Comparison of ENCODE assay signal across 9 mouse cellular contexts in the genomic region with DNA sequence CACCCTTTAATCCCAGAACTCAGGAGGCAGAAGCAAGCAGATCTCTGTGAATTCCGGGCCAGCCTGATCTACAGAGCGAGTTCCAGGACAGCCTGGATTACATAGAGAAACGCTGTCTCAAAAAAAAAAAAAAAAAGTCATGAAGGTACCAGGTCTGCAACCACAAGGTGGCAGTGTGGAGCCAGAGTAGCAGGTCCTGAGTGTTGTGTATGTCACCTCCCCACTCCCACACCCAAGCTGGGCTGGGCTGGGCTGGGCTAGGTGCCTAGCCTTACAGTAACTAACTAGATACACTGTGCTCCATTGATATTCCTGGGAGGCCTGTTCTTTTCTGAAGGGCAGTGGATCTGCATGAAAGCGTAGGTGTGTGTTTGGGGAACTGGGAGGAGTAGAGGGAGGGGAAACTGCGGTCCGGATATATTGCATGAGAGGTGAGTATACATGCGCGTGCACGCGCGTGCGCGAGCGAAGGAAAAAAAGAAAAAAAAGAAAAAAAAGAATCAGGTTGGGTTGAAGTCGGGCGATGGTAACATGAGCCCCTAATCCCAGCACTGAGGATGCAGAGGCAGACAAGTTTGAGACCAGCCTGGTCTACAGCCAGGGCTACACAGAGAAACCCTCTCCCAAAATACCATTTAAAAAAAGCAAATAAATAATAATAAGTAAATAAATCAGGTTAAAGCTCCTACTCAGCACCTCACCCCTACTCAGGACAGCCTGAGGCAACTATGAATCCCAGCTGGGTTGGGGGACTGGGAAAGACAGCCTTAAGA. TPM values are rescaled to one million over a fixed set of nuclear protein-coding genes. Genes with fewer than 3 reads are reported as not detected.
DNase-seq lines count a peak whose midpoint lies in the region; ATAC-seq and TF ChIP-seq lines count a peak whose summit lies in the region.
"Had no signal": no experiment of that assay in that cellular context is flagged by ENCODE, and none has a peak within 500 bp of the region (broad histone marks: within the 10 kb centered on the region; RNA-seq: fewer than 3 reads in every experiment).

No protein-coding gene starts in this region.

- no peaks in the 10 kb centered on the region for H3K27me3 ChIP-seq in embryonic facial prominence, embryonic 14.5 days (replicated peaks; ENCODE audit: control insufficient read depth, insufficient read depth, low read length)
- no peaks in the 10 kb centered on the region for H3K27me3 ChIP-seq in liver, embryonic 14.5 days (ENCODE audit: control insufficient read depth, insufficient read depth, low read length)

- no peak overlapping the region for H3K27ac ChIP-seq in embryonic facial prominence, embryonic 14.5 days (replicated peaks; ENCODE audit: low read depth, low read length)
- no peak overlapping the region for H3K27ac ChIP-seq in liver, embryonic 14.5 days

- H3K36me3 ChIP-seq in embryonic facial prominence, embryonic 14.5 days (ENCODE audit: control insufficient read depth, insufficient read depth, low read length), result no peaks in the 10 kb centered on the region
- no peaks in the 10 kb centered on the region for H3K36me3 ChIP-seq in liver, embryonic 14.5 days (replicated peaks; ENCODE audit: control insufficient read depth, insufficient read depth, low read depth)

- no peak for TF ChIP-seq EP300 in liver, embryonic 14.5 days (IDR thresholded peaks at IDR 0.05; ENCODE audit: low read depth)

- peak; percentile 82 for ATAC-seq in embryonic facial prominence, embryonic 14.5 days (ENCODE audit: low read depth)
- peak; percentile 77 for ATAC-seq in liver, embryonic 14.5 days (ENCODE audit: insufficient read depth)

- H3K4me2 ChIP-seq in embryonic facial prominence, embryonic 14.5 days (ENCODE audit: low read depth, low read length), result no peak overlapping the region
- peak overlapping the region; percentile 33 for H3K4me2 ChIP-seq in liver, embryonic 14.5 days (ENCODE audit: low read depth)

- DNase-seq in CD8-positive naive resting alpha-beta T cell, adult 2 months (ENCODE audit: low read depth in 2 of 2, low spot score in 2 of 2), result peak; percentile 71 to 81
- peak; percentile 85 for DNase-seq in adrenal gland, postnatal 14 days
- peak; percentile 86 for DNase-seq in embryonic facial prominence, embryonic 14.5 days (ENCODE audit: low spot score)
- DNase-seq in heart, adult 9 months (ENCODE audit: low spot score in 2 of 2), result peak; percentile 23 to 50
- DNase-seq in kidney, postnatal 14 days, result peak; percentile 73
- DNase-seq in liver, embryonic 14.5 days (ENCODE audit: low read depth in 3 of 3, low spot score in 3 of 3), result peak; percentile 80 to 83 (median 81)
- peak; percentile 68 for DNase-seq in ovary, postnatal 36 days (ENCODE audit: low spot score)
- peak; percentile 67 to 91 for DNase-seq in thymus, postnatal 10 days (ENCODE audit: low spot score in 2 of 2)

- peak; percentile 95 for TF ChIP-seq CTCF in liver, embryonic 14.5 days (IDR thresholded peaks at IDR 0.05; ENCODE audit: low read depth)

- WGBS in embryonic facial prominence, embryonic 14.5 days, result 76% methylated on average over 16 of the region's 16 CpGs
- 61% methylated on average over 16 of the region's 16 CpGs for WGBS in liver, embryonic 14.5 days (ENCODE audit: insufficient replicate concordance)

- no peak overlapping the region for H3K4me3 ChIP-seq in embryonic facial prominence, embryonic 14.5 days (ENCODE audit: low read depth, low read length)
- no peak overlapping the region for H3K4me3 ChIP-seq in liver, embryonic 14.5 days (ENCODE audit: insufficient read depth in 1 of 2, low read depth in 2 of 2, low read length in 2 of 2)
- H3K4me3 ChIP-seq: myocyte had no signal

- no peak overlapping the region for H3K9ac ChIP-seq in embryonic facial prominence, embryonic 14.5 days (ENCODE audit: low read depth, low read length)
- no peak overlapping the region for H3K9ac ChIP-seq in liver, embryonic 14.5 days (replicated peaks)

- H3K4me1 ChIP-seq in embryonic facial prominence, embryonic 14.5 days (ENCODE audit: control insufficient read depth, insufficient read depth, low read length), result no peaks in the 10 kb centered on the region
- H3K4me1 ChIP-seq in liver, embryonic 14.5 days (replicated peaks; ENCODE audit: control insufficient read depth in 2 of 2, insufficient read depth in 2 of 2, low read length in 1 of 2), result peaks cover 13 to 26% of the 10 kb centered on the region in 2 experiments

- no peaks in the 10 kb centered on the region for H3K9me3 ChIP-seq in embryonic facial prominence, embryonic 14.5 days (ENCODE audit: control insufficient read depth, low read length)
- no peaks in the 10 kb centered on the region for H3K9me3 ChIP-seq in liver, embryonic 14.5 days (ENCODE audit: control insufficient read depth, low read length)

RNA-seq across cellular contexts. Expression of gene Avpr1b, which starts 14.5 kb away (rescaled TPM):
- 0.19 and 0.22 TPM in 2 replicates for total RNA-seq in adrenal gland, postnatal 14 days (2021)
- polyA plus RNA-seq in embryonic facial prominence, embryonic 14.5 days (2014; fragmentation: Nextera tagmentation; extraction: Ambion mirVana), result 0.05 and 0.08 TPM in 2 replicates
- not detected in 2 replicates for polyA plus RNA-seq in liver, embryonic 14.5 days (2012; rRNA removed)
- polyA plus RNA-seq in liver, embryonic 14.5 days (2014; fragmentation: Nextera tagmentation; extraction: Ambion mirVana), result not detected in 2 replicates
- polyA plus RNA-seq: myocyte had no signal

RNA-seq across cellular contexts. Expression of gene Ctse, which starts 24.6 kb away (rescaled TPM):
- total RNA-seq in adrenal gland, postnatal 14 days (2021), result 9.2 and 23.3 TPM in 2 replicates
- polyA plus RNA-seq in embryonic facial prominence, embryonic 14.5 days (2014; fragmentation: Nextera tagmentation; extraction: Ambion mirVana), result 0.14 and 0.15 TPM in 2 replicates
- 8.9 and 11.0 TPM in 2 replicates for polyA plus RNA-seq in liver, embryonic 14.5 days (2012; rRNA removed)
- polyA plus RNA-seq in liver, embryonic 14.5 days (2014; fragmentation: Nextera tagmentation; extraction: Ambion mirVana), result 19.5 and 20.4 TPM in 2 replicates
- polyA plus RNA-seq: myocyte had no signal
